Mouse (Mus musculus) hindbrain, embryonic 14.5 days (tissue): Measurements from ENCODE around the gene Olfr905. TPM values are rescaled to one million over a fixed set of nuclear protein-coding genes. Genes with fewer than 3 reads are reported as not detected.

Experiments used
- polyA plus RNA-seq: library from polyadenylated mRNA; unstranded; fragments of >200 nt; fragmentation: Nextera tagmentation; extraction: Ambion mirVana; gene quantifications from 2 replicates; pipeline ENCODE4 v1.2.1, GENCODE M21; 2014

Olfr905 gene
- polyA plus RNA-seq, 1 experiment from 2014 or later, result not detected

Other genes with a start within 250 kb of the Olfr905 start
- gene Olfr143, start 218.3 kb upstream of the Olfr905 start, polyA plus RNA-seq, result not detected in 2 replicates
- gene Olfr895, start 203.3 kb upstream of the Olfr905 start, polyA plus RNA-seq, result not detected in 2 replicates
- not detected in 2 replicates for gene Olfr896-ps1, start 180.0 kb upstream of the Olfr905 start, polyA plus RNA-seq
- not detected in 2 replicates for gene Olfr25, start 142.0 kb upstream of the Olfr905 start, polyA plus RNA-seq
- gene Olfr898, start 122.7 kb upstream of the Olfr905 start, polyA plus RNA-seq, result not detected in 2 replicates
- not detected in 2 replicates for gene Olfr250, start 104.2 kb upstream of the Olfr905 start, polyA plus RNA-seq
- not detected in 2 replicates for gene Olfr251, start 94.0 kb upstream of the Olfr905 start, polyA plus RNA-seq
- not detected in 2 replicates for gene Olfr147, start 69.4 kb upstream of the Olfr905 start, polyA plus RNA-seq
- not detected in 2 replicates for gene Olfr901, start 41.7 kb upstream of the Olfr905 start, polyA plus RNA-seq
- not detected in 2 replicates for gene Olfr902, start 23.5 kb upstream of the Olfr905 start, polyA plus RNA-seq
- gene Olfr904, start 8.0 kb upstream of the Olfr905 start, polyA plus RNA-seq, result not detected in 2 replicates
- not detected in 2 replicates for gene Olfr906, start 16.0 kb downstream of the Olfr905 start, polyA plus RNA-seq
- not detected in 2 replicates for gene Olfr907, start 24.7 kb downstream of the Olfr905 start, polyA plus RNA-seq
- gene Olfr911-ps1, start 50.5 kb downstream of the Olfr905 start, polyA plus RNA-seq, result not detected in 2 replicates
- gene Olfr910, start 66.7 kb downstream of the Olfr905 start, polyA plus RNA-seq, result not detected in 2 replicates
- gene Olfr912, start 109.1 kb downstream of the Olfr905 start, polyA plus RNA-seq, result not detected in 2 replicates
- not detected in 2 replicates for gene Olfr913, start 121.7 kb downstream of the Olfr905 start, polyA plus RNA-seq
- gene Olfr914, start 134.0 kb downstream of the Olfr905 start, polyA plus RNA-seq, result not detected in 2 replicates
- gene Olfr916, start 188.8 kb downstream of the Olfr905 start, polyA plus RNA-seq, result not detected in 2 replicates
- not detected in 2 replicates for gene Olfr917, start 194.7 kb downstream of the Olfr905 start, polyA plus RNA-seq
- gene Olfr918, start 203.5 kb downstream of the Olfr905 start, polyA plus RNA-seq, result not detected in 2 replicates
- gene Olfr919, start 232.6 kb downstream of the Olfr905 start, polyA plus RNA-seq, result not detected in 2 replicates
- 9.8 and 10.1 TPM in 2 replicates for gene Vwa5a, start 247.2 kb downstream of the Olfr905 start, polyA plus RNA-seq